Mouse (Mus musculus): ENCODE measurements around the gene Olfr1396.

- TF ChIP-seq CTCF (IDR thresholded peaks at IDR 0.05; ENCODE audit: borderline replicate concordance, extremely low read depth, insufficient read depth, insufficient read length) = peak; percentile 87
- no peak for TF ChIP-seq POLR2A (IDR thresholded peaks at IDR 0.05; ENCODE audit: borderline replicate concordance, extremely low read depth, insufficient read depth, insufficient read length, poor library complexity, severe bottlenecking)
These were observed 11.5 kb downstream of the Olfr1396 start for GRCm38 (mm10) chr11:49103047-49103693.
